Mouse (Mus musculus) ES-E14 (cell line): ENCODE data around the gene Cdc6.

Experiments used
- CHD2 ChIP-seq: IDR thresholded peaks from 2 replicates; pipeline ENCODE4 v1.6.1; 2014; ENCODE audit warnings: mild to moderate bottlenecking, low read depth, low read length, inconsistent platforms
- MAFK ChIP-seq: IDR thresholded peaks from 2 replicates; pipeline ENCODE4 v1.6.1; 2014; ENCODE audit warnings: mild to moderate bottlenecking, low read depth, low read length, inconsistent platforms; ENCODE audit not compliant: insufficient read depth
- ZNF384 ChIP-seq: IDR thresholded peaks from 2 replicates; pipeline ENCODE4 v1.6.1; 2012; ENCODE audit warnings: low read depth, low read length, inconsistent platforms

DNA sequence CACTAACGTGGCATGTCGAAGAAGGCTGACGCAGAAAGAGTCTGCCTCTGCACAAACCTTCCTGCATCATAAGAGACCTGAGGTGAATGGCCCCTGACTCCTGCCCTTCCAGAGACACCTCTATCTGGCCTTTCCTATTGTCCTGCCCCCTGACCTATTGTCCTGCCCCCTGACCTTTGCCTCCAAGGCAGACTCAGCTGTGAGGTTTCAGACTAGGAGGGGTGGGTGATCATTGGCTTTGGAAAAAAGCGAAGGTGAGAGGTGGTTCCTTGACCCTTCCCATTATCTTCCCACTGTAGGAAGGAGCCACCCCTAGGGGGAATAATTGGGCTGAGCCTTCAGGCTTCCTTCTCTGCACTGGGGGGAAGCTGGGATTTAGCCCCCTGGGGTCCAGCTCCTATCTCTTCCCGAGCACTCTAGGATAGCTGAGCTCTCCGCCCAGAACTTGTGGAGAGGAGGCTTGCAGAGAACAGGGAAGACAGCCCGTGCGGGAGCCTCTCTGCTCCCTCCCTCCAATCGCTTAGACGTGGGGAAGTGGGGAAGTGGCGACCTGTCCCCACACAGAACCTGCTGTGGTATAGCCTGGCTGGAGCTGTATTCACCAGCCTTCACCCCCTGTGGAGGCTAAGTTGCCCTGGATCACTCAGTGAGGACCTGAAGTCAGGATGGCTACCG lies 55.0 kb downstream of the Cdc6 start:
- no peak for TF ChIP-seq MAFK
- TF ChIP-seq ZNF384 = no peak
- TF ChIP-seq CHD2 = no peak
